Mouse (Mus musculus): ENCODE results near the gene Vcl. TPM values are rescaled to one million over a fixed set of nuclear protein-coding genes. Genes with fewer than 3 reads are reported as not detected.

The Vcl gene
- polyA plus RNA-seq, 1 experiment from 2014 or later, result 14.3 TPM

DNA sequence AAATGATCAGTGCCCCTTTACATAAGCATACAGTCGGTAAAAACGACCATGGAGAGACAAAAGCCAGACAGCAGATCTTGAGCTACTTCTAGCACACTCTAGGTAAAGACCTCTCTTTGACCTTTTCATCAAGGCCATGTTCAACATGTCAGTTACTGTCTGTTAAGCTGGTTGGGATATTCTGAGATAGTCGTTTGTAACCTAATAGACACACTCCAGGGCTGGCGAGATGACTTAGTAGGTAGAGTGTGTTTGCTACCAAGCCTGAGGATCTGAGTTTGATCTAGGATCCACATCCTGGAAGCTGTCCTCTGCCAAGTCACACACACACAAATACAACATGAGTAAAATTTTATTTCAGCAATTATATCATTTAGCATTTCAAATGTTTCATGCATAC, 110.4 kb downstream of the Vcl start:
- Histone ChIP-seq H3K27ac (replicated peaks; ENCODE audit: low read depth, low read length) (no peak overlapping the region), H3K9me3 (ENCODE audit: control insufficient read depth, low read length) (no peaks in the 10 kb centered on the region), H3K4me3 (replicated peaks; ENCODE audit: low read depth, low read length) (no peak overlapping the region), H3K4me1 (ENCODE audit: control insufficient read depth, insufficient read depth, low read length) (no peaks in the 10 kb centered on the region), H3K4me2 (ENCODE audit: low read length) (no peak overlapping the region), H3K9ac (replicated peaks; ENCODE audit: low read length) (no peak overlapping the region), H3K36me3 (ENCODE audit: control insufficient read depth, insufficient read depth, low read length) (peaks cover 74% of the 10 kb centered on the region), H3K27me3 (ENCODE audit: control insufficient read depth, insufficient read depth, low read length) (no peaks in the 10 kb centered on the region)
- WGBS, result 95% methylated on average over 4 of the region's 4 CpGs
- no peak for DNase-seq
- ATAC-seq (ENCODE audit: low FRiP score, low TSS enrichment), result no peak

- Histone ChIP-seq H3K4me3 (replicated peaks; ENCODE audit: low read depth, low read length) (no peak overlapping the region), H3K36me3 (ENCODE audit: control insufficient read depth, insufficient read depth, low read length) (peaks cover 6% of the 10 kb centered on the region; the same call in 1 of the 2 replicates), H3K9ac (replicated peaks; ENCODE audit: low read length) (no peak overlapping the region), H3K27me3 (ENCODE audit: control insufficient read depth, insufficient read depth, low read length) (no peaks in the 10 kb centered on the region), H3K27ac (replicated peaks; ENCODE audit: low read depth, low read length) (no peak overlapping the region), H3K9me3 (ENCODE audit: control insufficient read depth, low read length) (no peaks in the 10 kb centered on the region), H3K4me2 (ENCODE audit: low read length) (no peak overlapping the region), H3K4me1 (ENCODE audit: control insufficient read depth, insufficient read depth, low read length) (peaks cover 7% of the 10 kb centered on the region)
- ATAC-seq (ENCODE audit: low FRiP score, low TSS enrichment) (no peak), DNase-seq (no peak)
- WGBS, result 95% methylated on average over 2 of the region's 2 CpGs
Observed at GRCm38 (mm10) chr14:21047840-21048239, 118.6 kb downstream of the Vcl start.

GRCm38 (mm10) chr14:21048879-21049278, 119.7 kb downstream of the Vcl start:
- Histone ChIP-seq H3K4me1 (ENCODE audit: control insufficient read depth, insufficient read depth, low read length) (peaks cover 13% of the 10 kb centered on the region), H3K9me3 (ENCODE audit: control insufficient read depth, low read length) (no peaks in the 10 kb centered on the region), H3K4me2 (ENCODE audit: low read length) (no peak overlapping the region), H3K36me3 (ENCODE audit: control insufficient read depth, insufficient read depth, low read length) (0 out of 2 replicates have a peak, but pooled peaks cover 3% of the 10 kb centered on the region), H3K4me3 (replicated peaks; ENCODE audit: low read depth, low read length) (no peak overlapping the region), H3K27me3 (ENCODE audit: control insufficient read depth, insufficient read depth, low read length) (no peaks in the 10 kb centered on the region), H3K27ac (replicated peaks; ENCODE audit: low read depth, low read length) (no peak overlapping the region), H3K9ac (replicated peaks; ENCODE audit: low read length) (no peak overlapping the region)
- ATAC-seq (ENCODE audit: low FRiP score, low TSS enrichment) (no peak), DNase-seq (peak; percentile 37)

DNA sequence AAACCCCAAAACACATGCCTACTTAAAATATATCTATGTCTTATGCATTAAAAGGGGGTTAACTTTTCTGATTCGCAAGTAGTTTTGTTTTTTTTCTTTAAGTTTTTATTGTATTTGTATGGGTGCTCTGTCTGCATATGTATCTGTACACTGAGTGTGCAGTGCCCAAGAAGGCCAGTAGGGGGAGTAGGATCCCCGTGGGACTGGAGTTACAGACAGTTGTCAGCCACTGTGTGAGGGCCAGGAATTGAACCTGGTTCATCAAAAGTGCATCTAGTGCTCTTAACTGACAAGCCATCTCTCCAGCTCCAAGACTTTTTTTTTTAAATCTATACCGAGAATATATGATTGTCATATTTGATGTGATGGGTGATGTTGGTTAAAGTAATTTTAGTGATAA, 121.5 kb downstream of the Vcl start:
- ATAC-seq (ENCODE audit: low FRiP score, low TSS enrichment), result no peak
- H3K9ac ChIP-seq (replicated peaks; ENCODE audit: low read length), result no peak overlapping the region
- peak; percentile 30 for DNase-seq
- no peak overlapping the region for H3K4me3 ChIP-seq (replicated peaks; ENCODE audit: low read depth, low read length)
- no peaks in the 10 kb centered on the region for H3K27me3 ChIP-seq (ENCODE audit: control insufficient read depth, insufficient read depth, low read length)
- peak overlapping the region; percentile 89 for H3K4me2 ChIP-seq (ENCODE audit: low read length)
- WGBS, result 79% methylated on average over 3 of the region's 3 CpGs
- peaks cover 13% of the 10 kb centered on the region for H3K4me1 ChIP-seq (ENCODE audit: control insufficient read depth, insufficient read depth, low read length)
- no peaks in the 10 kb centered on the region for H3K9me3 ChIP-seq (ENCODE audit: control insufficient read depth, low read length)
- no peak overlapping the region for H3K27ac ChIP-seq (replicated peaks; ENCODE audit: low read depth, low read length)
- no peaks in the 10 kb centered on the region for H3K36me3 ChIP-seq (ENCODE audit: control insufficient read depth, insufficient read depth, low read length)

- Histone ChIP-seq H3K27ac (replicated peaks; ENCODE audit: low read depth, low read length) (peak overlapping the region; percentile 94), H3K36me3 (ENCODE audit: control insufficient read depth, insufficient read depth, low read length) (no peaks in the 10 kb centered on the region), H3K9ac (replicated peaks; ENCODE audit: low read length) (peak overlapping the region; percentile 85), H3K4me3 (replicated peaks; ENCODE audit: low read depth, low read length) (peak overlapping the region; percentile 88), H3K4me1 (ENCODE audit: control insufficient read depth, insufficient read depth, low read length) (peaks cover 13% of the 10 kb centered on the region), H3K4me2 (ENCODE audit: low read length) (peak overlapping the region; percentile 89), H3K27me3 (ENCODE audit: control insufficient read depth, insufficient read depth, low read length) (no peaks in the 10 kb centered on the region), H3K9me3 (ENCODE audit: control insufficient read depth, low read length) (no peaks in the 10 kb centered on the region)
- ATAC-seq (ENCODE audit: low FRiP score, low TSS enrichment) (peak; percentile 9), DNase-seq (no peak)
- WGBS, result 12% methylated on average over 28 of the region's 28 CpGs
Observed at GRCm38 (mm10) chr14:21051380-21052111, 122.3 kb downstream of the Vcl start.

- Histone ChIP-seq H3K9ac (replicated peaks; ENCODE audit: low read length) (peak within 1 kb of the TSS; percentile 85), H3K4me3 (replicated peaks; ENCODE audit: low read depth, low read length) (peak within 1 kb of the TSS; percentile 88), H3K36me3 (ENCODE audit: control insufficient read depth, insufficient read depth, low read length) (no peaks in the 10 kb centered on the region), H3K27ac (replicated peaks; ENCODE audit: low read depth, low read length) (peak within 1 kb of the TSS; percentile 94), H3K27me3 (ENCODE audit: control insufficient read depth, insufficient read depth, low read length) (no peaks in the 10 kb centered on the region), H3K4me2 (ENCODE audit: low read length) (peak within 1 kb of the TSS; percentile 89), H3K9me3 (ENCODE audit: control insufficient read depth, low read length) (no peaks in the 10 kb centered on the region), H3K4me1 (ENCODE audit: control insufficient read depth, insufficient read depth, low read length) (peaks cover 13% of the 10 kb centered on the region)
- peak; percentile 97 for ATAC-seq (ENCODE audit: low FRiP score, low TSS enrichment)
- under 1% methylated on average over 48 of the region's 48 CpGs for WGBS
- DNase-seq, result peak; percentile 96
Observed at GRCm38 (mm10) chr14:21052112-21052780, 123.0 kb downstream of the Vcl start, which contains the start of the genes Ap3m1 and Adk. Gene Ap3m1 (minus strand): TSS chr14:21052508. Gene Adk (plus strand): TSS chr14:21052574.

GRCm38 (mm10) chr14:21052781-21053130, 123.6 kb downstream of the Vcl start:
- Histone ChIP-seq H3K9me3 (ENCODE audit: control insufficient read depth, low read length) (no peaks in the 10 kb centered on the region), H3K36me3 (ENCODE audit: control insufficient read depth, insufficient read depth, low read length) (no peaks in the 10 kb centered on the region), H3K4me2 (ENCODE audit: low read length) (peak overlapping the region; percentile 89), H3K27ac (replicated peaks; ENCODE audit: low read depth, low read length) (peak overlapping the region; percentile 94), H3K27me3 (ENCODE audit: control insufficient read depth, insufficient read depth, low read length) (no peaks in the 10 kb centered on the region), H3K4me1 (ENCODE audit: control insufficient read depth, insufficient read depth, low read length) (peaks cover 13% of the 10 kb centered on the region), H3K4me3 (replicated peaks; ENCODE audit: low read depth, low read length) (peak overlapping the region; percentile 88), H3K9ac (replicated peaks; ENCODE audit: low read length) (peak overlapping the region; percentile 85)
- ATAC-seq (ENCODE audit: low FRiP score, low TSS enrichment) (peak; percentile 82), DNase-seq (peak; percentile 83)
- under 1% methylated on average over 25 of the region's 25 CpGs for WGBS

- no peaks in the 10 kb centered on the region for H3K9me3 ChIP-seq (ENCODE audit: control insufficient read depth, low read length)
- no peaks in the 10 kb centered on the region for H3K27me3 ChIP-seq (ENCODE audit: control insufficient read depth, insufficient read depth, low read length)
- ATAC-seq (ENCODE audit: low FRiP score, low TSS enrichment) (no peak), DNase-seq (no peak)
- peak overlapping the region; percentile 89 for H3K4me2 ChIP-seq (ENCODE audit: low read length)
- WGBS, result 8% methylated on average over 8 of the region's 8 CpGs
- H3K4me1 ChIP-seq (ENCODE audit: control insufficient read depth, insufficient read depth, low read length), result peaks cover 13% of the 10 kb centered on the region
- H3K9ac ChIP-seq (replicated peaks; ENCODE audit: low read length), result 0 out of 2 replicates have a peak overlapping the region, but pooled peaks have one; percentile 85
- H3K4me3 ChIP-seq (replicated peaks; ENCODE audit: low read depth, low read length), result peak overlapping the region; percentile 88
- no peaks in the 10 kb centered on the region for H3K36me3 ChIP-seq (ENCODE audit: control insufficient read depth, insufficient read depth, low read length)
- no peak overlapping the region for H3K27ac ChIP-seq (replicated peaks; ENCODE audit: low read depth, low read length)
Observed at GRCm38 (mm10) chr14:21053151-21053550, 124.0 kb downstream of the Vcl start.
